Mouse (Mus musculus) gastrocnemius, adult 8-10 months (tissue): ENCODE results near the gene Otub2. TPM values are rescaled to one million over a fixed set of nuclear protein-coding genes. Genes with fewer than 3 reads are reported as not detected.
A peak's percentile ranks its signal among the peaks of the same experiment; 100 is the strongest.

ENCODE experiments used
- DNase-seq, 2 experiments: peaks; one replicate each; pipeline ENCODE4 v3.0.0; 2022; ENCODE audit warnings: low spot score in 2 of 2
- total RNA-seq, 4 experiments: library from RNA; stranded (reverse); gene quantifications; 2 replicates each; pipeline ENCODE4 v1.2.4; 2022

Gene Otub2
- total RNA-seq, 4 experiments from 2014 or later, result 5.3 to 20.3 (median 7.7) TPM

DNA sequence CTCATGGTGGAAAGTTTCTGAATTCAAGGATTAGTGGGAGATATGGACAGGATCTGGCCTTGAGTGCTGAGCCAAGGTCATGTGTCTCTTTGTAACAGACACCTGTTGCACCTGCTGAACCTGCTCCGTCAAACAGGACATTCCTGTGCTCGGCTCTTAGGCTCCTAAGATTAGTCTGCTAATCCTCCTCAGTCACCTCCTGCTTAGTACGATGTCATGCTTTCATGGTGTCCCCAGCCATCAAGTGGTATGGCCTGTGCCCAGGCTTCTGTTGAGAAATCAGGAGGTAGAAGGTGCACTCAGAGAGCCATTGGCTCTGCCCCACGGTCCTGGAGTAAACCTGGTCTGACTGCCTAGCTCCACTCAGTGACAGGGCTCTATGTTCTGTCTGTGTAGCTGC lies 17.6 kb upstream of the Otub2 start:
- DNase-seq, result no peak

- no peak for DNase-seq
Observed at GRCm38 (mm10) chr12:103371711-103372110, 16.8 kb upstream of the Otub2 start.

DNA sequence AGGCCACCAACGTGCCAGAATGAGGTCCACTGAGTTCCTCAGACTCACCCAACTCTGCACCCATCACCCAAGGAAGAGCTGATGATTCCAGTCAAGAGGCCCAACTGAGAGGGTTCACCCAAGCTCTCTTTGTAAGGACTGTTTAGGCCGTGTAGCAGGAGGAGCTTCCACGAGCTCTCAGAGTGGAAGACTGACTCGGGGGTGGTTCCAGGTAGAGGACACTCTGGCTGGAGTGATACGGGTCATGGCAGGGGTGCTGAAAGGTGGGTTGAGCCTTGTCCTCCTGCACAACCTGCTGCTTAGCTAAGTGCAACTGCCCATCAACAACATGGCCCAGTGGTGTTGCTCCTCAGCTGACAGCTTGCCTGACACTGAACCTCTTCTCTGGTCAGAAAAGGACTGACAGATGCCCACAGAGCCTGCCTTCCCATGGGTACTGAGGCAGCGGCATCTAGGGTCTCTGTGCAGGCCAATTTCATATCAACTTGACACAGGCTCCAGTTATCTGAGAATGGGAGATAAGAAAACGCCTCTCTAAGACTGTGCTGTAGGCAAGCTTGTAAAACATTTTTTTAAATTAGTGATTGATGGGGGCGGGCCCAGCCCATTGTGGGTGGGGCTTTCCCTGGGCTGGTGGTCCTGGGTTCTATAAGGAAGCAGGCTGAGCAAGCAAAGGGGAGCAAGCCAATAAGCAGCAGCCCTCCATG lies 14.8 kb upstream of the Otub2 start:
- DNase-seq, result no peak

DNA sequence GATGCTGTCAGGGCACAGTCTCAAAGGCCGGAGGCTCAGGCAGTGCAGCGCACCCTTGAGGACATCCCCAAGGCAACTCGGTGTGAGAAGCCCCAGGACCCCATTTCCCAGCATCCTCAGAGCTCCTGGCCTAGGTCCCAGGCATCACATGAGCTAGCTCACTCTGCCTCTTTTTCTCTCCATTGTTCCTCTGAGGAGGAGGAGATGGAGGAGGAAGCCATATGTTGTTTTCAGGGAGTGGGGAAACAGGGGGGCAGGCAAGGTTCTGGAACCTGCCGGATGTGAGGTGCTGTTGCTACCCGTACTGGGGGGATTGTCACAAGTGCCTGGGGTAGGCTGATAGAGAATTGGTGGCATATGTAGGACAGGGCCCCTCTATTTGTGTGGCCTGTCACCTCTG lies 12.4 kb upstream of the Otub2 start:
- DNase-seq, result no peak

DNA sequence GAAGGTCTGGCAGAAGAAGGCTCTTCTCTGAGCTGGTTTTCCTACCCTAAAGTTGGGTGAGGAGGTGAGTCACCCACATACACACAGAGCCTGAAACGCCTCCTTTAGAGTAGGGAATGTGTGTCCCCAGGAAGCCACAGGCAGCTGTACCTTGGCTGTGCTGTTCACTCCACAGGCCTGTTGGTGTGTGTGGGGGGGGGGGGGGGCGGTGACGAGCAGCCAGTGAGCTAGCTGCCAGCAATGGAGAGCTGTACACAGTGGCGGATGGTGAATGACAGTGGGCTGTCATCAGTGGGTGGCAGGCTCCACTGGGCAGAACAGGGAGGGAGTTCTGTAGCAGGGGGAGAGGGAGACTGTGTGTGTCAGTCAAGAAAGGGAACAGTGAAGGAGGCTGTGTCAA lies 11.7 kb upstream of the Otub2 start:
- no peak for DNase-seq

GRCm38 (mm10) chr12:103380226-103380625 lies 8.3 kb upstream of the Otub2 start:
- no peak for DNase-seq

DNA sequence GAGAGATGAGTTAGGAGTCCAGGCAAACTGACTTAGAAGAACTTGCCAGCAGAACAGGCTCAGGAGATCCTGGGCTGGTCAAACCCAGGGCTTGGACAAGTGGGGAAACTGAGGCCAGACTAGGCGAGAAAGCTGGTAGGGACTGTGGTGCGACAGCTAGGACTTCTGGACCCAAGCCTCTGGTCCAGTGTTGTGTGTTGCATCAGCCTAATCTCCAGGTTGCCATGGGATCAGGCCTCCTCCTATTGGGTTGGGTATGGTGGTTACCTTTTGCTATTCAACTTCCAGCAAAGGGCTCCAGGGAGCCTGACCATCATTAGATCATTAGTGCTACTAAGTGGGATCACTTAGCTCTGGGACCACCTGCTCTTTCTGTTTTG lies 856 bp downstream of the Otub2 start:
- DNase-seq, result no peak

- no peak for DNase-seq
Observed at GRCm38 (mm10) chr12:103389982-103390381, 1.5 kb downstream of the Otub2 start.

DNA sequence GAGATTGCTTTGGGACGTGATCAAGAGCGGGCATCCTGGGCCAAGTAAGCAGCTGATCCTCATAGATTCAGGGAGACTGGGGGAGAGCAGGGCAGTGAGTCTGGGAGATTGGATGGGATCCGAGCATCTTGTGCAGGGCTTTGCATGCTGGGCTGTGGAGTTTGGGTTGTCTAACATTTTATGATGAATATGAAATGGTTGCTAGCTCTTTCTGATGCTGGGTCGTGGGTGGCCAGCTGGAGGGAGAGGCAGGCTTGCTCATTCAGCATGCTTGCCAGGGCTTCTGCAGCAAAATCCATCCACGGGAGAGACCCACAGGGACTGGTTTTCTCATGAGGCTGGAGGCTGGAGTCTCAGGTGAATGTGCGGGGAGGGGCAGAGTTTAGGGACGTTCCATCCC lies 2.6 kb downstream of the Otub2 start:
- DNase-seq, result no peak

GRCm38 (mm10) chr12:103393528-103393927 lies 5.0 kb downstream of the Otub2 start:
- DNase-seq, result no peak

- DNase-seq, result no peak
Observed at GRCm38 (mm10) chr12:103395486-103396275, 7.2 kb downstream of the Otub2 start.

DNA sequence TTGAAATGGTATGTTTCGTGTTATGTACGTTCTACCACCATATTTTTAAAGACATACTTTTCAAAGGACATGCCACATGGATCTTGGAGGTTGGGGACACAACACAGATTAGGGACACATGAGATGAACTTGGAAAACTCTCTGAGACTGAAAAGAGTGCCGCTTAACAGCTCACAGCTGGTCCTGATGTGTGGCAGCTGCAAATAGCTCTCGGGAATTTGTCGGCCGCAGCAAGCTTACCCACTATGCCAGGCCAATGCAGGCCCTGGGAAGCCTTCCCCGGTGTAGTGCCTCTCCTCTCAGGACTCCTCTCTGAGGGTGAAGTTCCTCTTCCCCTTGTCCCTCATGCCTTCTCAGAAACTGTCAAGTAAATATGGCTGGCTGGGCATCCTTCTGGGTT lies 8.3 kb downstream of the Otub2 start:
- no peak for DNase-seq

GRCm38 (mm10) chr12:103404131-103404530 lies 15.6 kb downstream of the Otub2 start:
- DNase-seq, result no peak

GRCm38 (mm10) chr12:103407720-103408119 lies 19.2 kb downstream of the Otub2 start, which contains the start of gene 9330161L09Rik:
9330161L09Rik (minus strand) TSS chr12:103407820.
- DNase-seq, result no peak

DNA sequence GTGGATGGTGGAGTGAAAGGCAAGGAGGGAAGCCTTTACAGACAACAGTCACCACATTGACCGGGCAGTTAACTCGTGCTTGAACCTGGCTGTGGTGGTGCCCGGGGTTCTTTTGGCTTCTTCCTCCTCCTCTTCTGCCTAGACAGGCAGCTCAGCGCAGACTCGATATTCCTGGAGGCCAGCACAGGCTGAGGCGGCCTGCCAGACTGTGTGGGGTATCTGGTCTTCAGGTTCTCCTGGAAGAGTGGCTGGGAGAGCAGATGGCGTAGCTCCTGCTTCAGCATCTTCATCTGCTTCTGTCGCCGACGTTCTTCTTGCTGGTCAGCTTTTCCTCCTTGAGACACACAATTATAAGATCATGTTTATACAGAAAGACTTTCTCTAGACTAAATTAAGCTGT lies 19.7 kb downstream of the Otub2 start:
- DNase-seq, result no peak

DNA sequence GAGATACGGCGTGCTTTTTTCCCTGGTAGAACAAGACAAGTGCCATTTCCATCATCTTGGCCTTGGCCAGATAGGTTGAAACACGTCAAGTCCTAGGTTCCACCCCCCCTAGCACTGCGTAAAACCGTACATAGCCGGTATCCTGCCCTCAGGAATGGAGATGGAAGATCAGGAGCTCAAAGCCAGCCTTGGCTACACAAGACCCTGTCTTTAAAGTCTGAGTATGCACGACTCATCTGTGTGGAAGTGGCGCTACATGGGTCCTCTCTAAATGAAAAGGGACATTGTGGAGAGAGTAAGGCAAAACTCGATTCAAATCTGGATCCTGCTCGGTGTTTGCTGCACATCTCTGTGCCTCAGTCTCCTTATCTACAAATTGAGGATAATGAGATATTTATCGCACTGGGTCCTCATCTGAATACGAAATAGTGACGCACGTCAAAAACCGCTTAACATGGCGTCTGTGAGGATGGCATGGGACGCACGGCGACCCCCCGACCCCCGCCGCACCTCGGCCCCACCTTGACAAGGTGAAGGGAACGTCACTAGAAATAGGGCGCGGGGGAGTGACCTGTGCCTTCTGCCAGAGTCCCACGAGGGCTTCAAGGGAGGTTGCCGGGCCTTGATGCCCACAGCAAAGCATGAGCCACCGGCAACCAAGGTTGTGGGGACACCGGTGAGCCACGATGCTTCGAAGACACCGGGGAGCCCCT lies 36.7 kb downstream of the Otub2 start:
- DNase-seq, result no peak

DNA sequence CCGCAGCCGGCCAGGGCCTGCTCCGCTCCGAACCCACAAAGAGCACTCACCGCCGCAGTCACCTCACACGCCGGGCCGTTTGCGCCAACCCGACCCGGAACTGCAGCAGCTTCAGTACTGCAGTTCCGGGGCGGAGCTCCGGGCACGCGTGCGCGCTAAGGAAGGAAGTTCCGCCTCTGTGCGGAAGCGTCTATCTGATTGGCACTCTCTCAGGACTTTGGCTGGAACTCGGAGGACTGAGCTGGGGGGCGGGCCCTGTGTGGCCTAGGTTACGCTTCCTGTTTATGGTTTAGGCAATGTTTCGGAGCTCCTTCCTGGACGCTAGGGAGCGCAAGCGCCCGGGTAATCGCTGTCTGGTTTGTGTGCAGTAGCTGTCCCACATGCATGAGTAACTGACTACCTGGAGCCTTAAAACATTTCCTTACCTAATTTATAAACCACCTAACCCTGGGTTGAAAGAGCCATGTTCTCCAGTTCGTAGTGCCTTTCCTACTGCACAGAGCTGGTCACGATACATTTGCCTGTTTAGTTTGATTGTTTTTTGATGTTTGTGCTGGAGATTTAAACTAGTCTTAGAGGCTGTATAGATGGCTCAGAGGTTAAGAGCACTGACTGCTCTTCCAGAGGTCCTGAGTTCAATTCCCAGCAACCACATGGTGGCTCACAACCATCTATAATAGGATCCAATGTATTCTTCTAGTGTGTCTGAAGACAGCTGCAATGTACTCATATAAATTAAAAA lies 37.4 kb downstream of the Otub2 start, which contains the start of gene Ddx24:
Gene Ddx24 (minus strand): TSS at position 102 of the 742 bp plus-strand sequence.
- DNase-seq, result peak; percentile 96 to 98

DNA sequence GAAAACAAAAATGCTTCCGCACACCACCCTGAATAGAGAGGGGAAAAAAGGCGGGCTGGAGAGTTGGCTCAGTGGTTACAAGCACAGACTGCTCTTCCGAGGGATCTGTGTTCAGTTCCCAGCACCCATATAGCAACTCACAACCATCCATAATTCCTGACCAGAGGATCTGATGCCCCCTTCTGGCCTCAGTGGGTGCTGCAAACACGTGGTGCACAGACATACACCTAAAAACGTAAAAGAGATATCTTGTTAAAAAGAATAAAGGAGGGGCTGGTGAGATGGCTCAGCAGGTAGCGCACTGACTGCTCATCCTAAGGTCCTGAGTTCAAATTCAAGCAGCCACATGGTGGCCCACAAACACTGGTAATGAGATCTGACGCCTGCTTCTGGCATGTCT lies 38.2 kb downstream of the Otub2 start:
- DNase-seq, result no peak

- no peak for DNase-seq
Observed at GRCm38 (mm10) chr12:103433430-103433829, 44.9 kb downstream of the Otub2 start.

GRCm38 (mm10) chr12:103433986-103434731 lies 45.7 kb downstream of the Otub2 start, which contains the start of gene Ifi27:
Ifi27 (plus strand) TSS chr12:103434211.
- peak; percentile 63 to 73 for DNase-seq

DNA sequence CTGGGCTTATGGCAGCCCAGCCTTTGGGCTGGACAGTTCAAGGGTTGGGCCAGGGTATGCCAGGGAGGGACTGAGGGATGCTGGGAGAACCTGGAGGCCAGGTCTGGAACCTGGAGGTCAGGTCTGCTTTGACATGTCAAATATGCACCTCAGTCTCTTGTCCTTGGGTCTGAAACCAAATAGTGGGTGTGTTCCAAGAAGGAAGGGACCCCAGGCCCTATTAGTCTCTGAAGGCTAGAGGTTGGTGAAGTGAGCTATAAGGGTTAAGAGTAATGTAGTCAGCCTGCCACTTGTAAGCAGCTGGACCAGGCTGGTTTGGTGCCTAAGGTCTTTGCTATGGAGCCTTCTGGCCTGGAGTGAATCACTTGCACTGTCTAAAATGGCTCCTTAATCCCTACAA lies 46.4 kb downstream of the Otub2 start:
- no peak for DNase-seq
